Mouse (Mus musculus): Measurements from ENCODE around the gene Rhoq.

GRCm38 (mm10) chr17:86917048-86917447, 45.8 kb upstream of the Rhoq start, which contains the start of gene Tmem247:
- TF ChIP-seq POLR2A (IDR thresholded peaks at IDR 0.05; ENCODE audit: borderline replicate concordance, control insufficient read depth, low read depth, low read length): no peak
- no peak for TF ChIP-seq CTCF (IDR thresholded peaks at IDR 0.05; ENCODE audit: control insufficient read depth, insufficient read depth, low read length)
